Mouse (Mus musculus) mature B cell (primary cell): ENCODE data around the gene Inpp5k.
"Not testable (repeated sequence)": the region's sequence is repeated elsewhere in the genome, so short reads cannot be mapped to it uniquely, and the experiment has no call there.

Experiments used
- in situ Hi-C: fragments of 300-500 bp; cut with MboI; formaldehyde crosslinking; loops from 2 replicates; pipeline ENCODE4 v1.14.3; 2019

The Inpp5k gene

GRCm38 (mm10) chr11:75677881-75678746 is 47.3 kb downstream of the Inpp5k start:
- in situ Hi-C loops: no loop called here

- in situ Hi-C loops: no loop called here
These were observed 48.1 kb downstream of the Inpp5k start, which contains the start of gene Crk for GRCm38 (mm10) chr11:75678747-75679438. Gene Crk (plus strand): TSS chr11:75679259.

GRCm38 (mm10) chr11:75679439-75680171 is 48.8 kb downstream of the Inpp5k start:
- in situ Hi-C loops: no loop called here

- in situ Hi-C loops: no loop called here
These were observed 53.7 kb downstream of the Inpp5k start for GRCm38 (mm10) chr11:75684462-75684861.

GRCm38 (mm10) chr11:75684956-75685355 is 54.2 kb downstream of the Inpp5k start:
- in situ Hi-C loops: no loop called here

- in situ Hi-C loops: no loop called here
These were observed 56.7 kb downstream of the Inpp5k start for GRCm38 (mm10) chr11:75687343-75687993.

GRCm38 (mm10) chr11:75688132-75688531 is 57.3 kb downstream of the Inpp5k start:
- in situ Hi-C loops: no loop called here

- in situ Hi-C loops: no loop called here
These were observed 59.2 kb downstream of the Inpp5k start for GRCm38 (mm10) chr11:75689977-75690376.

- in situ Hi-C loops: no loop called here
These were observed 60.3 kb downstream of the Inpp5k start for GRCm38 (mm10) chr11:75691047-75691446.

GRCm38 (mm10) chr11:75693570-75693969 is 62.8 kb downstream of the Inpp5k start:
- in situ Hi-C loops: no loop called here

GRCm38 (mm10) chr11:75697464-75697863 is 66.7 kb downstream of the Inpp5k start:
- in situ Hi-C loops: not testable (repeated sequence)
